Mouse (Mus musculus) lung, embryonic 15.5 days (tissue): ENCODE results near the gene Olfr1414. TPM values are rescaled to one million over a fixed set of nuclear protein-coding genes. Genes with fewer than 3 reads are reported as not detected.
A peak's percentile ranks its signal among the peaks of the same experiment; 100 is the strongest.
"Not testable (repeated sequence)": the region's sequence is repeated elsewhere in the genome, so short reads cannot be mapped to it uniquely, and the experiment has no call there.

Source experiments
- ATAC-seq: fragments of 200-750 bp; cut with Nextera tagmentation; 2 replicates; pipeline ENCODE4 v1.8.0; 2017; ENCODE audit warnings: moderate number of reproducible peaks, borderline replicate concordance; ENCODE audit not compliant: low FRiP score, low TSS enrichment; ENCODE audit errors: extremely low read depth
- H3K27ac ChIP-seq: fragments of 300-500 bp; sonication (generic); 2 replicates; pipeline ENCODE4 v1.5.1; 2015; ENCODE audit warnings: moderate library complexity, mild to moderate bottlenecking, inconsistent platforms
- H3K27me3 ChIP-seq: fragments of 300-500 bp; sonication (generic); 2 replicates; pipeline ENCODE4 v1.6.1; 2015; ENCODE audit warnings: inconsistent platforms
- H3K36me3 ChIP-seq: fragments of 300-500 bp; sonication (generic); 2 replicates; pipeline ENCODE4 v1.6.1; 2015; ENCODE audit warnings: inconsistent platforms
- H3K4me1 ChIP-seq: fragments of 300-500 bp; sonication (generic); 2 replicates; pipeline ENCODE4 v1.6.1; 2015; ENCODE audit warnings: inconsistent platforms
- H3K4me2 ChIP-seq: fragments of 300-500 bp; sonication (generic); 2 replicates; pipeline ENCODE4 v1.6.1; 2015; ENCODE audit warnings: inconsistent platforms, mild to moderate bottlenecking, moderate library complexity
- H3K4me3 ChIP-seq: fragments of 300-500 bp; sonication (generic); 2 replicates; pipeline ENCODE4 v1.5.1; 2015; ENCODE audit warnings: mild to moderate bottlenecking, inconsistent platforms
- H3K9ac ChIP-seq: fragments of 300-500 bp; sonication (generic); 2 replicates; pipeline ENCODE4 v1.6.1; 2015; ENCODE audit warnings: inconsistent platforms
- H3K9me3 ChIP-seq: fragments of 300-500 bp; sonication (generic); 2 replicates; pipeline ENCODE4 v1.6.1; 2016; ENCODE audit warnings: inconsistent platforms
- WGBS: fragments of 180-500 bp; shearing (Covaris S2); methylation state at CpG from one replicate; pipeline ENCODE4 v1.1.7; 2015; 5-methylcytosine and 5-hydroxymethylcytosine counted together
- polyA plus RNA-seq: library from polyadenylated mRNA; unstranded; fragments of >200 nt; fragmentation: Nextera tagmentation; extraction: Ambion mirVana; gene quantifications from 2 replicates; pipeline ENCODE4 v1.2.1, GENCODE M21; 2015

The Olfr1414 gene
- polyA plus RNA-seq, result not detected in 2 replicates

DNA sequence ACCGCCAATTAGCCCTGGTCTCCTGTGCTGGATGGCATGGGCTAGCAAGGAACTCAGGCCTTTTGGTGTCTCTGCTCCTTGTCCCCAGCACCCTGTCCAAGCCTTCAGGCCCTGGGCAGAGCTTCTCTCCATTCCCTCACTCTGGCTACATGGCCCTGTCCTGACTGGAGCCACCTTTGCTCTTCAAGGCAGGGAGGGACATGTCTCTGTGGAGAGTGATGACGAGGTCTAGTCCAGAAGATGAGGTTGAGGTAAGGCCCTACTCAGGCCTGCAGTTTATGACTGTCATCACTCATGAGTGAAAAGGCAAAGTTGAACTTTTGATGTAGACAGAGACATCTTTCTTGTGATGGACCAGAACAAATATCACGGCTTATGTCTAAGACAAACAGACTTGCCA lies at the start of gene Olfr1414:
Gene Olfr1414 (minus strand): TSS at position 101 of the 400 bp plus-strand sequence.
- Histone ChIP-seq H3K36me3 (no peaks in the 10 kb centered on the region), H3K27ac (no peak within 1 kb of the TSS), H3K4me2 (no peak within 1 kb of the TSS), H3K27me3 (no peaks in the 10 kb centered on the region), H3K9me3 (no peaks in the 10 kb centered on the region), H3K9ac (no peak within 1 kb of the TSS), H3K4me1 (no peaks in the 10 kb centered on the region), H3K4me3 (no peak within 1 kb of the TSS)
- WGBS, result 73% methylated on average over 3 of the region's 3 CpGs
- ATAC-seq, result no peak

DNA sequence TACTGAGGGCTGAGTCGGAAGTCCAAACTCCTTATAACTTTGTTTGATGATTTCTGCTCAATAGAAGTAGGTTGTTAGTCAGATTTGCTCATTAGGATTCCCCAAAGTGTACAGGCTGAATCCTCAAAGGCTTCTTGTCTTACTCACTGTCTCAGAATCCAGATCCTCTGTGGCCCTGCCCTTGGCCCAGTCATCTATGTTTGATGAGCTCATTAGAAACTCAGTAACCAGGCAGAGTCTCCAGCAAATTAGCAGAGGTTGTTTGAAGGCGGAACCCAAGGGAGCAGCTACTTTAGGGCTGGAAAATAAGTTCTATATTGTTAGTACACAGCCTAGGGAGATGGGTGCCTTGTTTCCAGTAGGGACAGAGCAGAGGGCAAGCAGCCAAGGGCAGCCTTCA lies 27.5 kb upstream of the Olfr1414 start:
- Histone ChIP-seq H3K27me3 (no peaks in the 10 kb centered on the region), H3K36me3 (no peaks in the 10 kb centered on the region), H3K27ac (no peak overlapping the region), H3K9ac (no peak overlapping the region), H3K4me1 (no peaks in the 10 kb centered on the region), H3K4me2 (no peak overlapping the region), H3K9me3 (no peaks in the 10 kb centered on the region), H3K4me3 (no peak overlapping the region)
- no peak for ATAC-seq
- 73% methylated on average over 2 of the region's 2 CpGs for WGBS

DNA sequence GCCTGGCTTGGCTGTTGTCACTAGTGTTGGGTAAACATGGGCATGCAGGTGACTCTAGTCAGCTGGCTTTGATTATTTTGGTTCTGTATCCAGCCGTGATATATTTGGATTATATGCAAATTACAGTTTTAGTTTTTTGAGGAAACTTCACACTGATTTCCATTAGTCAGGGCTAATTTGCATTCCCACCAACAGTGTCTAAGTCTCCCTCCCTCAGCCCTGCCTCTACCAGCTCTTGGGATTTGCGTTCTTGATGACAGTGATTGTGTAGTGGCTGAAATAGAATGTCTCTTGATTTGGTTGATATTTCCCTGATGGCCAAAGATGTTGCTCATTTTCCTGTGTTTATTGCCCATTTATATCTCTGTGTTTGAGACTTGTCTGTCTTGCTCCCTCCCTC lies 20.6 kb upstream of the Olfr1414 start:
- Histone ChIP-seq H3K4me2 (no peak overlapping the region), H3K9ac (no peak overlapping the region), H3K36me3 (no peaks in the 10 kb centered on the region), H3K4me1 (no peaks in the 10 kb centered on the region), H3K27me3 (no peaks in the 10 kb centered on the region), H3K4me3 (no peak overlapping the region), H3K9me3 (no peaks in the 10 kb centered on the region), H3K27ac (no peak overlapping the region)
- no peak for ATAC-seq
- WGBS, result 44% methylated on average over 2 of the region's 2 CpGs

DNA sequence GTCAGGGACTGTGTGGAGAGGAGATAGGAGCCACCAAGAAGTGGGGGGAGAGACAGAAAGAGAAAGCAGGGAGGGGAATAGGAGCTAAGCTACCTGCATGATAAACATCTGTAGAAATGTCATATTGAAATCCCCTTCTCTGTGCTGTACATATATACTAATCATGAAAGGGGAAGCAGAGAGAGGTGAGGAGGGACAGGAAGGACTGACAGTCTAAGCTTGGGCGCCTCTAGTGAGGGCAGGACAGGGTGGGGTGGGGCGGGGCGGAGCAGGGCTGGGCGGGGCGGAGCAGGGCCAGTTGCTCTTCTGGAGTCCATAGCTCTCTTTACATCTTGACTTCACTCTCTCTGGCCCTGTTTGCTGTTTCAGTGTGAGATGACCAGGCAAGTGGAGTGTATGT lies 18.5 kb upstream of the Olfr1414 start:
- Histone ChIP-seq H3K27me3 (no peaks in the 10 kb centered on the region), H3K9ac (no peak overlapping the region), H3K27ac (no peak overlapping the region), H3K4me1 (no peaks in the 10 kb centered on the region), H3K4me2 (no peak overlapping the region), H3K36me3 (no peaks in the 10 kb centered on the region), H3K9me3 (no peaks in the 10 kb centered on the region), H3K4me3 (no peak overlapping the region)
- WGBS, result 24% methylated on average over 5 of the region's 5 CpGs
- no peak for ATAC-seq

DNA sequence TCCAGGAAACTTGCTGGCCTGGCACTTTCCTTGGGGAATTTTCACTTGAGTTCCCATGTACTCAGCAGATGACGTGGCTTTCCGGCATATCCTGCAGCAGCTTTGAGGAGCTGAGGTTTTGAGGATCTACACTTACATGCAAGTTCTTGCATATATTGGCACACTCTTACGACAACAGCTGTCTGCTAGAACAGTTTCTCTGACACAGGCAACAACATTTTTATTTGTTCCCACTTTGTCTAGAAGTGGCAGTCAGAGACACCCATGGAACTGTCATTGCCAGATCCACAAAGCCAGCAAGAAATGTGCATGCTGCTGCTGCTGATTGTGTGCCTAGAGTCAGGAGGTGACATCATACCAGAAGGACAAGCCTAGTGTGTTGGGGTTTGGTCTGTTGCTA lies 5.3 kb upstream of the Olfr1414 start:
- no peak for ATAC-seq
- H3K4me3 ChIP-seq, result no peak overlapping the region
- no peak overlapping the region for H3K4me2 ChIP-seq
- H3K9ac ChIP-seq, result no peak overlapping the region
- H3K9me3 ChIP-seq, result no peaks in the 10 kb centered on the region
- no peaks in the 10 kb centered on the region for H3K27me3 ChIP-seq
- 79% methylated on average over 3 of the region's 3 CpGs for WGBS
- no peaks in the 10 kb centered on the region for H3K4me1 ChIP-seq
- H3K36me3 ChIP-seq, result no peaks in the 10 kb centered on the region
- H3K27ac ChIP-seq, result no peak overlapping the region

DNA sequence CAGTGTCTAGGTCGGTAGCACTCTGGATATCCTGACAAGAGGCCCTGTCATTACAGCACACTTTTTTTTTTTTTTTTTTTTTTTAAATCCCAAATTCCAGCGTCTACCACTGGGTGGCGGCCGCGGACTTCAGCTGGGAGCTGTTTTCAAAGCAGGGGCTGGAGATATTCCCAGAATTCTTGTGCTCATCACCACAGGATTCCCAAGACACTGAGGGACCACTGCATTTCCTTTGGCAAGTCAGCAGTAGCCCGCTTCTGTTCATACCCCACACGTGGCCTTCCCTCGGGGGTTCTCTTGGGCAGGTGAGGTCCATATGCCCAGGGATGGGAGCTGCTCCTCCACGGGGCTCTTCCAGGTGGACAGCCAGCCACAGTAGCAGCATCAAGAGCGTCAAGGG lies 2.9 kb upstream of the Olfr1414 start:
- Histone ChIP-seq H3K36me3 (no peaks in the 10 kb centered on the region), H3K27ac (no peak overlapping the region), H3K4me1 (no peaks in the 10 kb centered on the region), H3K4me2 (no peak overlapping the region), H3K9ac (no peak overlapping the region), H3K27me3 (no peaks in the 10 kb centered on the region), H3K4me3 (no peak overlapping the region), H3K9me3 (no peaks in the 10 kb centered on the region)
- ATAC-seq, result no peak
- WGBS, result 17% methylated on average over 10 of the region's 10 CpGs

DNA sequence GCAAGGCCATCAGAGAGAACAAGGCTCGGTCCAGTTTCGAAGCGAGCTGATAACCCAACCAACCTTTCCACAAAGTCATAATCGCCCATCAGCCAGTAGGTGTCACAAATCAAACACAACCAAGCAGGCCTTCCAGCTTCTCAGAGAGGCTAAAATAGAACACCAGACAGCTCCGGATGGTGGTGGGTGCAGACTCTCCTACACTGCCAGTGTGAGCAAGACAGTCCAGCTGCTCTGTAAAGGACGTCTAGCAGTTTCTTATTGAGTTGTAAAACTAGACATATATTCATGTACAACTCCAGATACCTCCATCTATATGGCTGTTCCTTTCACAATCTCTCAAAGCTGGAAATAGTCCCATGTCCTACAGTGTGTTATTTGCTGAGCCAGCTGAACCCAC lies 585 bp upstream of the Olfr1414 start:
- no peaks in the 10 kb centered on the region for H3K4me1 ChIP-seq
- no peak for ATAC-seq
- H3K27me3 ChIP-seq, result no peaks in the 10 kb centered on the region
- H3K4me3 ChIP-seq, result no peak overlapping the region
- no peaks in the 10 kb centered on the region for H3K9me3 ChIP-seq
- H3K27ac ChIP-seq, result no peak overlapping the region
- no peak overlapping the region for H3K9ac ChIP-seq
- 71% methylated on average over 6 of the region's 6 CpGs for WGBS
- no peaks in the 10 kb centered on the region for H3K36me3 ChIP-seq
- no peak overlapping the region for H3K4me2 ChIP-seq

DNA sequence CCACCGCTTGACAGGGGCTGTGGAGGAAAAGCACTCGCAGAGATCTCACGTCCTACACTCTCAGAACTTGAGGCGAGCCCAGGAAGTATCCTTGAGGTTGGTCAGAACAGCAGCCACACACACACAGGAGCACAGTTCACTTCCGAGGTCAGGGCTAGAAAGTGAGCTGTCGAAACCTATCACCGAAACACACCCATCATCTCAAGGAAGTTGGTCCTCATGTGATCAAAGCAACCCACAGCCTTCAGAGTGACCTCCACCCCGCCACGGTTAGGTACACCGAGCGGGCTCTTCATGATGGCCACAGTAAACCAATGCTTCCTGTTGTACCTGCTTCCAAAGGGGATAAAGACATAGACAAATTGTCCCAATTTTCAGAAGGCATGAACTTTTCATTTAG lies 3.1 kb downstream of the Olfr1414 start:
- no peaks in the 10 kb centered on the region for H3K27me3 ChIP-seq
- no peak for ATAC-seq
- H3K27ac ChIP-seq, result no peak overlapping the region
- H3K4me2 ChIP-seq, result no peak overlapping the region
- no peak overlapping the region for H3K4me3 ChIP-seq
- no peaks in the 10 kb centered on the region for H3K4me1 ChIP-seq
- no peak overlapping the region for H3K9ac ChIP-seq
- no peaks in the 10 kb centered on the region for H3K36me3 ChIP-seq
- 51% methylated on average over 11 of the region's 11 CpGs for WGBS
- no peaks in the 10 kb centered on the region for H3K9me3 ChIP-seq

DNA sequence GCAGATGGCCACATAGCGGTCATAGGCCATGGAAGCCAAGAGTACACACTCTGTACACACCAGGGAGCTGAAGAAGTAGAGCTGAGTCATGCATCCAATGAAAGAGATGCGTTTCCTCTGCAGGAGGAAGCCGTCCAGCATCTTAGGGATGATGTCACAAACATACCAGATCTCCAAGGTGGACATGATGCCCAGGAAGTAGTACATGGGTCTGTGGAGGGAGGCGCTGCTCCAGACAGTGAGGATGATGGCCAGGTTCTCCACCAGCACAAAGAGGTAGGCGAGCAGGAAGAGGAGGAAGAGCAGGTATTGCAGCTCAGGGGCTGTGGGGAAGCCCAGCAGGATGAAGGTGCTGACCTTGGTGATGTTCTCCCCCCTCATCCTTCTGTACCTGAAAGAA lies 6.8 kb downstream of the Olfr1414 start:
- H3K9me3 ChIP-seq, H3K4me2 ChIP-seq, ATAC-seq, H3K36me3 ChIP-seq, H3K9ac ChIP-seq, H3K27me3 ChIP-seq, H3K27ac ChIP-seq, H3K4me3 ChIP-seq, H3K4me1 ChIP-seq: not testable (repeated sequence)
- WGBS, result 77% methylated on average over 5 of the region's 5 CpGs

DNA sequence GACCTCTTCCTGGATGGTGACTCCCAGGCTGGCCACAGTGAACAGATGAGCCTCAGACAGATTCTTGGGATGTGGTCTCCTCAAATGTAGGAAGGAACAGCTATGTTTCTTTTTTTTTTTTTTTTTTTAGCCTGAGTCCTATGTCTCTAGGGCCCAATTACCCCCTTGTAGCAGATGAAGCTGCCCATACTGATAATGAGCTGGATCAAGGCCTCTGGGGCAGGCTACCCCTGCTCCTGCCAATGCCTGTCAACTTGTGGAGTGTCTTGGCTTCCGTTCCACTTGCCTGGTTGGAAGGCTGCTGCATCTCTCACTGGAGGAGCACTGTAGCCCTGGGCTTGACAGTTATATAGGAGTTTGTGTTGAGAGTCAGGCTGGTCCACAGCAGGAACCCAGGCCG lies 22.5 kb downstream of the Olfr1414 start, which contains the start of gene Olfr1415:
Gene Olfr1415 (minus strand): TSS at position 101 of the 400 bp plus-strand sequence.
- no peak within 1 kb of the TSS for H3K4me3 ChIP-seq
- 78% methylated on average over 2 of the region's 2 CpGs for WGBS
- no peak within 1 kb of the TSS for H3K4me2 ChIP-seq
- H3K36me3 ChIP-seq, result no peaks in the 10 kb centered on the region
- no peaks in the 10 kb centered on the region for H3K9me3 ChIP-seq
- no peak for ATAC-seq
- H3K9ac ChIP-seq, result no peak within 1 kb of the TSS
- no peaks in the 10 kb centered on the region for H3K4me1 ChIP-seq
- no peak within 1 kb of the TSS for H3K27ac ChIP-seq
- H3K27me3 ChIP-seq, result no peaks in the 10 kb centered on the region

DNA sequence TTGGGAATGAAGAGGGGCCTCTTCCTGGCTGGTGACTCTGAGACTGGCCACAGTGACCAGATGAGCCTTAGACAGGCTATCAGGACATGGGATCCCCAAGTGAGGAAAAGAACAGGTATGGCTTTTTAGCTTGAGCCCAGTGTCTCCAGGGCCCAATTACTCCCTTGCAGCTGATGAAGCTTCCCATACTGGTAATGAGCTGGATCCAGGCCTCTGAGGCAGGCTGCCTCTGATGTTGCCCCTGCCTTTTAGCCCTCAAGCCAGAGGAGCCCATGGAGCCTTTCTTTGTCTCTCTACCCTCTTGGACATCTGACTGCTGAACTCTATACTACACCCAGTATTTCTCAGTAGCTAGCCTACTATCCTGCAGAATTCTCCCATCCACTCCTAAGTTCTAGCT lies 33.4 kb downstream of the Olfr1414 start, which contains the start of gene Olfr1416:
Gene Olfr1416 (minus strand): TSS at position 101 of the 400 bp plus-strand sequence.
- no peak within 1 kb of the TSS for H3K9ac ChIP-seq
- no peak within 1 kb of the TSS for H3K4me2 ChIP-seq
- H3K9me3 ChIP-seq, result 0 out of 2 replicates have a peak, but pooled peaks cover 4% of the 10 kb centered on the region
- H3K4me3 ChIP-seq, result no peak within 1 kb of the TSS
- no peak for ATAC-seq
- H3K36me3 ChIP-seq, result no peaks in the 10 kb centered on the region
- no peaks in the 10 kb centered on the region for H3K27me3 ChIP-seq
- no peaks in the 10 kb centered on the region for H3K4me1 ChIP-seq
- no peak within 1 kb of the TSS for H3K27ac ChIP-seq

DNA sequence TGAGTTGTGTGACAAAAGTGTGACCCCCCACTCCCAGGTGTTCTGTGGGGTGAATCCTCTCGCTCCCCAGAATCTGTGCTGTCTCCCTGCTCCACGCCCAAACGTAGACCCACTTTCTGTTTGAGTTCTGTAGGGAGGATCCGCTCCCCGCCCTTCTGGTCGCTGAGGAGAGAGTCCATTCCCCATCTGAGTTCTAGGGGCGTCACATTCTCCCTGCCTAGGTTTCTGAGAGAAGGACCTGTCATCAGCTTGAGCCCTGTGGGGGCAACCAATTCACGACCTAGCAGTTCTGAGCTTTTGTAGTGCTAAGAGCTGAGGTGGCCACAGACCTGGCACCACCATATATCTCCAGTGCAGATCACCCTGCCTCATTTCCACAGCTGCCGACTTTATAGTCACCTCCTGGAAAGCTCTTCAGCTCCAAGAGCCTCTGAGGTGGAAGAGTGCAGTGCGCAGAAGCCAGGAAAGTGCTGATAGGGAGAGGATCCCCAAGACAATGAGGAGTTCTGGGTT lies 44.3 kb downstream of the Olfr1414 start:
- no peak; the same call in none of the 2 replicates for ATAC-seq
- H3K9me3 ChIP-seq, result no peaks in the 10 kb centered on the region
- H3K27ac ChIP-seq, result peak overlapping the region; percentile 72; the same call in 1 of the 2 replicates
- peak overlapping the region; percentile 98 for H3K9ac ChIP-seq
- H3K27me3 ChIP-seq, result no peaks in the 10 kb centered on the region
- peak overlapping the region; percentile 96 for H3K4me3 ChIP-seq
- H3K4me1 ChIP-seq, result peaks cover 15% of the 10 kb centered on the region
- WGBS, result 3% methylated on average over 10 of the region's 10 CpGs
- peaks cover 15% of the 10 kb centered on the region for H3K36me3 ChIP-seq
- peak overlapping the region; percentile 90 for H3K4me2 ChIP-seq
